Mouse (Mus musculus) liver, adult (tissue): ENCODE results near the gene Scmh1.

Experiments
- GATA4 ChIP-seq: IDR thresholded peaks from 2 replicates; pipeline ENCODE4 v1.6.1; 2014; ENCODE audit warnings: mild to moderate bottlenecking, low read length; ENCODE audit not compliant: insufficient replicate concordance

Gene Scmh1

GRCm38 (mm10) chr4:120391591-120391990 lies 13.5 kb upstream of the Scmh1 start:
- no peak for TF ChIP-seq GATA4

- TF ChIP-seq GATA4: no peak
These were observed 12.7 kb upstream of the Scmh1 start for GRCm38 (mm10) chr4:120392341-120392740.

GRCm38 (mm10) chr4:120392748-120393147 lies 12.3 kb upstream of the Scmh1 start:
- no peak for TF ChIP-seq GATA4

- TF ChIP-seq GATA4: no peak
These were observed 4.8 kb upstream of the Scmh1 start for GRCm38 (mm10) chr4:120400251-120400650.

- TF ChIP-seq GATA4: no peak
These were observed 834 bp upstream of the Scmh1 start for GRCm38 (mm10) chr4:120404247-120404646.

- TF ChIP-seq GATA4: no peak
These were observed 320 bp upstream of the Scmh1 start for GRCm38 (mm10) chr4:120404778-120405143.

- TF ChIP-seq GATA4: no peak
These were observed 941 bp downstream of the Scmh1 start for GRCm38 (mm10) chr4:120405806-120406638.

GRCm38 (mm10) chr4:120406639-120407273 lies 1.7 kb downstream of the Scmh1 start:
- TF ChIP-seq GATA4: no peak

- TF ChIP-seq GATA4: no peak
These were observed 13.0 kb downstream of the Scmh1 start for GRCm38 (mm10) chr4:120418053-120418452.

GRCm38 (mm10) chr4:120420193-120420592 lies 15.1 kb downstream of the Scmh1 start:
- no peak for TF ChIP-seq GATA4

- no peak for TF ChIP-seq GATA4
These were observed 15.6 kb downstream of the Scmh1 start for GRCm38 (mm10) chr4:120420685-120421084.

GRCm38 (mm10) chr4:120430601-120431000 lies 25.5 kb downstream of the Scmh1 start:
- no peak for TF ChIP-seq GATA4

- no peak for TF ChIP-seq GATA4
These were observed 27.7 kb downstream of the Scmh1 start for GRCm38 (mm10) chr4:120432599-120433373.

- TF ChIP-seq GATA4: no peak
These were observed 56.7 kb downstream of the Scmh1 start for GRCm38 (mm10) chr4:120461741-120462140.

GRCm38 (mm10) chr4:120472946-120473345 lies 67.9 kb downstream of the Scmh1 start:
- TF ChIP-seq GATA4: no peak

GRCm38 (mm10) chr4:120487707-120488106 lies 82.6 kb downstream of the Scmh1 start:
- no peak for TF ChIP-seq GATA4

GRCm38 (mm10) chr4:120506955-120507354 lies 101.9 kb downstream of the Scmh1 start:
- TF ChIP-seq GATA4: no peak
